Mouse (Mus musculus) bone marrow, adult 2 months (tissue): ENCODE measurements at regions not wholly inside any gene's neighbourhood (a gene's known extent, or its start where the extent isn't known, plus 50 kb on each side); places are given as distances from the start of the nearest gene placed in this dataset.

Experiments
- CTCF ChIP-seq: fragments of 200-500 bp; IDR thresholded peaks from 2 replicates; pipeline ENCODE4 v1.5.1; 2011; ENCODE audit warnings: low read length, control low read depth; ENCODE audit not compliant: control insufficient read depth, insufficient read depth
- POLR2A ChIP-seq: fragments of 200-500 bp; IDR thresholded peaks from 2 replicates; pipeline ENCODE4 v1.6.1; 2011; ENCODE audit warnings: low read depth, mild to moderate bottlenecking, control low read depth, low read length, borderline replicate concordance; ENCODE audit not compliant: control insufficient read depth

DNA sequence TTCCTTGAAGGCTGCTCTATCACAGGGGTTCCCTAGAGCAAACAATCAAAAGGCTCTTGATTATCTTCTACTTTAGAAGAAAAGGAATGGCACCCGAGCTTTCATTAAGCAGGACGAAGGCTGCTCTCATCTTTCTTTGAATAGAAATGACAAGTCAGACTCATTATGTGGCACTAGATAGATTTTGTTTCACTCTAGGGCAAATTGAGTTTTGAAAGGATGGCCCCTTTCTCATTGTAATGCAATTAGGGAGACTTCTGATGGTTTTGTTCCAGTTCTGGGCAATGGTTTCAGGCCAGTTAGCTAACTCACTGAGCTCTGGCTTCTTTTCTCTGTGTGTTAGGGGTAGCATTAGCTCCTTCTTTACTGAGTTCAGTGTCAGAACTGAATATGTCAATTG is 69.5 kb upstream of the Acpp start:
- TF ChIP-seq POLR2A (no peak), CTCF (no peak)
